Mouse (Mus musculus) kidney, postnatal 14 days (tissue): ENCODE measurements around the gene Trpm7.
"Not testable (repeated sequence)": the region's sequence is repeated elsewhere in the genome, so short reads cannot be mapped to it uniquely, and the experiment has no call there.

Experiments used
- DNase-seq: peaks from one replicate; pipeline ENCODE4 v3.0.0; 2022; ENCODE audit warnings: mixed read lengths

Gene Trpm7

DNA sequence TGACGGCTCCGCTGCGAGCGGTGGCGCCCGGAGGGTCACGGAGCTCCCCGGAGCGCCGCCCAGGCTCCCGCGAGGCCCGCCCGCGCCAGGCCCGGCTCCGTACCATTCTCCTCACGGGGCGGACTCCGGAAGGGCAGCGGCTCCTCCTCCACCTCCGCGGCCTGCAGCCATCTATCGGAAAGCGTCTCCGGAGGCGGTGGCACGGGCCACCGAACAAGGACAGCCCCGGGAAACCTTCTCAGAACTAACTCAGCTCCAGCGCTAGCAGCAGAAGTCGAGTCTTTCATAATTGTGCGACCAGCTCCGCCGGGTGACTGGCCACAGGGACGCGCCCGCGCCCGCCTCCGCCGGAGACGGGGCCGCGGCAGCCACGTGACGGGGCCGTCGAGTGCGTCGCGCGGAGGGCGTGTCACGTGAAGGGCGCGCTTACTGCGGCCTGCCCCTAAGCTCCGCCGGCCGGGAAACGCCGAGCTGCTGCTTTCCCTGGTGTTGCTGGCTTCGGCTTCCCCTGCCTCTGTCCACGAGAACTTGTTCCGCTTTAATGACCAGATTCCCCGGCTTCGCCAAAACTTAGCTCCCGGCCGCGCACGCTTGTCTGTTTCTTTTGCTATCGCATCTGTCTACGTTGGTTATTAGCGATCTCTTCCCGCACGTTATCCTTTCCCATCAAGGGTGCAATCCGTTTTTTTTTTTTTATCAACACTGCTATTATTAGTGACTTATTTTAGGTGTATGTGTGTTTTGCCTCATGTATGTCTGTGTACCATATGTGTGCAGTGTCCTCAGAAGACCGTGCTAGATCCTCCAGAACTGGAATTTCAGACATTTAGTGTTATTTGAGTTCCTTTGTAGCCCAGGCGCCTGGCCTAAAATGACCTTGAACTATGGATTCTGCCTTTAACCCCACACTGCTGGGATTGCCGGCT is at the start of gene Trpm7:
Gene Trpm7 (minus strand): TSS at position 360 of the 926 bp plus-strand sequence.
- peak; percentile 96 for DNase-seq

DNA sequence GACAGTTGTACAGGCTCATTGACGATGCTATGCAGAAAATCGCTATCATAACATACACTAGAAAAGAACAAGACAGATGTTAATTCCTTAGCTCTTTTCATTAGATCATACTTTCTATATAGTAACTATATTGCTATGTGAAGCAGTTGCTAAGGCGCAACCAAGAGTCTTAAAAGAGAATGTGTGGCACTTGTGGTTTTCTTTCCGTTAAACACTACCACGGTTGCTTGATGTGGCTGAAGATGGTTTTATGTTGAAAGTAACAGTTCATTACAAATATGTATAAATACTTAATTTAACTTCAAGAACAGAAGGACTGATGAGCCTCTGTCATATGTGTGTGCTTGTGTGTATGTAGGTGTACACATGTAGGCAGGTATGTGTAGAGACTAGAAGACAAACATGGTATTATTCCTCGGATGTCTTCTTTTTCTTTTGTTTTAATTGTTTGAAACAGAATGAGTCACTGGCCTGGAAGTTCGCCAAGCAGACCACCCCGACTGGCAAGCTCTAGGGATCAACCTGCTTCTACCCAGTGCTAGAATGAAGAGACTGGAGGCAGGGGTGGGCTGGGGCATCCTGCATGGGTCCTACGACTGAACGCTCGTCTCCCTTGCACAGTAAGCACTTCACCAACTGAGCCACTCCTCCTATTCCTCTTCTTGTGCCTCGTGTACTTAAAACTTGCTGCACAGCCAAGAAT is 44.5 kb upstream of the Trpm7 start:
- DNase-seq = no peak

GRCm38 (mm10) chr2:126916236-126916635 is 40.2 kb upstream of the Trpm7 start:
- DNase-seq = no peak

DNA sequence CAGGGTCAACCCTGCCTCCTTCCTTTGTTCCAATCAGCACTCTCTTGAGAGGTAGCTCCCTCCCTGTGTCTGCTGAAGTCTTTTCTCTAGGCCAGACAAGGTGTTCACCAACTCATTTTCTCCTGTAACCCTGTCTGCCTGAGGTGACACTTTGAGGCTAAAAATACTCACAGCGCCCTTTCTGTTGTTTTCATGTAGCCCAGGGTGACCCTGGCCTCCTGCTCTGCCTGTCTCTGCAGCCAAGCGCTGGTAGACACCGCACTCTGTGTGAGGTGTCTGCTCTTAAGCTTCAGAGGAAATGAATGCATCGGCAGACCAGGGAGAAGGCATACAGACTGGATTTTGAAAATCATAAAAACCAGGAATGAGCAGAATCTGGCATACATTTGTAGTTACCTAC is 38.1 kb upstream of the Trpm7 start:
- DNase-seq = no peak

- DNase-seq = no peak
These were observed 28.1 kb upstream of the Trpm7 start for GRCm38 (mm10) chr2:126904162-126904561.

DNA sequence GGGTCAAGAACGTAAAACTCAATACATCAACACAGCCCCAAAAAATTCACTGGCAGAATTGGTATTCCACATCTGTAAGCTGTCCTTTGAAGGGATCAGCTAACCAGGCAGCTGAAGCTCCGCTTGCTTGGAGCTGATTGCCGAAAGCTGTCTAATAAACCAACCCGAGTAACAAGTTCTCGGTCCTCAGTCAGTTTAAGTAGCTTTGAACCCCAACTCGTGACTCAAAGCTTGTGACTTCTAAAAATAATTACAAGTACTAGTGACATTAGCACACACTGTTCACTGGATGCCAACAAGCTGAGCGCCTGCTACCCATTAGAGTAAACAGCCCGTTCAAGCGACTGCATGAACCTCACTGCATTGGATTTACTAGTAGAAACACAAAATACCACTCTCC is 21.5 kb upstream of the Trpm7 start:
- peak; percentile 55 for DNase-seq

DNA sequence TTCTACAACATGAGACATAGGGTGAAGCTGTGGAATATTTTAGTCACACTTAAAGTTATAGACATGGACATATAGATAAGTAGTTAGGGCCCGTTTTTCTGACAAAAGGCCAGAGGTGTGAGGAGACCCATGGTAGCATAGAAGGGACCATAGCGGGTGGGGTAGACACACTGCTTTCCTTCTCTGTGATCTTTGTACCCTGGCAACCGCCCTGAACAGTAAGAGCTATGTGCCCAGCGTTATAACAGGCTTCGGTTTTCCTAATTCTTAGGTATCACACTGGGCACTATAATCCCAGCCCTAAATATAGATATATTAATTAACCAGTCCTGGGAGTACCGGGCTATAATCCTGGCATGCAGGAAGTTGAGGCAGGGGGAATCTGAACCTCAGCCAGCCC is 20.9 kb upstream of the Trpm7 start:
- peak; percentile 30 for DNase-seq

DNA sequence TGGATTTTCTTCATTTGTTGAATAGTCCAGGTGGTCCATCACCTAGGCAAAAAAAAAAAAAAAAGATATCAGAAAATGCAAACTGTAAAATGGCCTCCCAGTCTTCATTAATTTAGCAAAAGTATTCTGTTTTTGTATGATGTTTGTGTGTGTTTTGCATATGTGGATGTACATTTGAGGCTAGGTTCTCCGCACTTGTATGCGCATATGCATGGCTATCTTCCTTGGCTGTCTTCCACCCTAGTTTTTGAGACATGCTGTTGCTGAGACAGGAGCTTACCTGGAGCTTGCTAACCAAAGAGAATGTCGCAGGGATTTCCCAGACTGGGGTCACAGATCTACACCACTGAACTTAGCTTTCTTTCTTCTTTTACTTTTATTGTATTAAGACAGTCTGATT is 18.2 kb upstream of the Trpm7 start:
- no peak for DNase-seq

- DNase-seq = no peak
These were observed 16.3 kb upstream of the Trpm7 start for GRCm38 (mm10) chr2:126892316-126892715.

DNA sequence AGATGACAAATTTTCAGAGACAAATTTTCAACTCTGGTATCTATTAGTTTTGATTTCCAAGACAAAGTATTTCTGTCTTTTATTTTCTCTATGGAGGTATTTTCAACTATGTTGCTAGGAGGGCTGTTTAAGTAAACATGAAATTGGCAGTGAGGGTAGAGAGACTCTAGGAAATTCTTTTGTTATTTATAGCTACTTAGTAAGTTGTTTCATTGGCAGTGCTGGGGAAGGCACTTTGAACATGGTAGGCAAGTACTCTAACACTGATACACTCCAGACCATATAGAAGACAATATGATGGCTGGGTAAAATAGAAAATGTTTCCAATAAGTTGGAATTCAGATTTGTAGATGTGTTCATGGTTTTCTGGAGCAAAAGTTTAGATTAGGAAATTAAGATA is 15.7 kb upstream of the Trpm7 start:
- no peak for DNase-seq

- no peak for DNase-seq
These were observed 11.1 kb upstream of the Trpm7 start for GRCm38 (mm10) chr2:126887141-126887540.

DNA sequence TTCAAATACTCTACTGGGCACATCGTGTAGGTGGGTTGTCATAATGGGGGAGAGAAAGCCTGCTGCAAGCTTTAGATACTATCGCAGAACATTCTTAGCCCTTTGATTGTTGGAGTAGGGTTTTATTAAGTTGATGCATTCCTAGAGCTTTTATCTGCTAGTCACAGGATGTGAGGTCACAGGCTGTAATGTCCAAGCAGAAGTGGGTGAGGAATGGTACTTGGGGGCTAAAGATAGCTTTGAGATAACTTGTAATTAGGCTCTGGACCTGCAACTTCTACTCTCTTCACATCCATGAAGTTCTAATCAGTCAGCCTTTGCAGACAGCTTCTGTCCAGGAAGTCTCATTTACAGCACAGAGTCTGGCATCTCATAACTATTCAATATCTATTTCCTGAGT is 9.8 kb upstream of the Trpm7 start:
- DNase-seq = no peak

- DNase-seq = not testable (repeated sequence)
These were observed 6.7 kb upstream of the Trpm7 start for GRCm38 (mm10) chr2:126882711-126883110.

GRCm38 (mm10) chr2:126877991-126878390 is 2.0 kb upstream of the Trpm7 start:
- no peak for DNase-seq

GRCm38 (mm10) chr2:126875516-126875835 is 554 bp downstream of the Trpm7 start:
- peak; percentile 45 for DNase-seq

DNA sequence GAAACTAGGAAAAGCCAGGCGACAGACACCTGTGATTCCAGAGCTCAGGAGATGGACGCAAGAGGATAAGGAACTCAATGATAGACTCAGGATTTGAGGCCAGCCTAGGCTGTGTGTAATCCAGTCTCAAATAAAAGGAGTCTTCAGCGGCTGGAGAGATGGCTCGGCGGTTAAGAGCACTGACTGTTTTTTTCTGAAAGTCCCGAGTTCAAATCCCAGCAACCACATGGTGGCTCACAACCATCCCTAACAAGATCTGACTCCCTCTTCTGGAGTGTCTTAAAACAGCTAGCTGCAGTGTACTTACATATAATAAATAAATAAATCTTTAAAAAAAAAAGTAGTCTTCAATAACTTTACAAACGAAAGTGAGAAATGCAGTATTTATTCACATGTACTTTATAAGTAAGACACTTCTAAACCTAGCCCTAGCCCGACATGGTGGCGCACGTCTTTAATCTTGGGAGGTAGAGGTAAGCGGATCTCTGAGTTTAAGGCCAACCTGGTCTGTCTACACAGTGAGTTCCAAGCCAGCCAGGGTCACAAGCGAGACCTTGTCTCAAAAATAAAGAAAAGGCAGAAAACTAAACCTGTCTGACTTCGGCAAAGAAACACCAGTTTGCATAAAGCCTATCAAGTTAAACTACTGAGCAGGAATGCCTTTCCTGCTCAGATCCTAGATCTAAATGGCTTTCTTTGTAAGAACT is 1.1 kb downstream of the Trpm7 start:
- no peak for DNase-seq

GRCm38 (mm10) chr2:126866301-126866700 is 9.7 kb downstream of the Trpm7 start:
- peak; percentile 30 for DNase-seq

- DNase-seq = peak; percentile 35
These were observed 10.4 kb downstream of the Trpm7 start for GRCm38 (mm10) chr2:126865501-126866199.

GRCm38 (mm10) chr2:126865026-126865425 is 11.0 kb downstream of the Trpm7 start:
- no peak for DNase-seq

DNA sequence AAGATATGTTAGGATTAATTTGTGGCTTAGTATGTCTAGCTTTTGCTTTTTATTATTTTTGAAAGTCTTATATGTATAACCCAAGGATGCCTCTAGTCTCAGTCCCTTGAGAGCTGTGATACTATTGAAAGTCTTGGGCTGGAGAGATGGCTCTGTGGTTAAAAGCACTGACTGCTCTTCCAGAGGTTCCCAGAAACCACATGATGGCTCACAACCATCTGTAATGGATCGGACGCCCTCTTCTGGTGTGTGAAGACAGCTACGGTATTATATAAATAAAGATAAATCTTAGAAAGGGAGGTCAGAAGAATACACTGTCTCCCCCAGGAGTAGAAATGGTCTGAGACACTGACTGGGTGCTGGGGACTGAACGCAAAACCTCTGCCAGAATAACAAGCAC is 31.3 kb downstream of the Trpm7 start:
- no peak for DNase-seq

GRCm38 (mm10) chr2:126838848-126839247 is 37.2 kb downstream of the Trpm7 start:
- no peak for DNase-seq

DNA sequence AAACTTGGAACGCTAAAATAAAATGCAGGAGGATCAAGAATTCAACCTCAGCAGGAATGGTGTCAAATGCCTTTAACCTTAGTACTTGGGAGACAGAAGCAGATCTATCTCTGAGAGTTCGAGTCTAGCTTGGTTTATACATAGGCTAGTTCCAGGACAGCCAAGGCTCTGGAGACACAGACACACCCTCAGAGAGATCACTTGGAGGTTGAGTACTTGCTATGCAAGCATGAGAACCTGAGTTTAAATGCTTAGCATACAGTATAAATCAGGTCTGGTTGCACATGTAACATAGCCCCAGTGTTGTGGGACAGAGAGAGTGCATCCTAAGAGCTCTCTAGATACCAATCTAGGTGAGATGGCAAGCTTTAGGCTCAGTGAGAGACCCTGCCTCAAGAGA is 58.6 kb downstream of the Trpm7 start:
- DNase-seq = no peak
